Mouse (Mus musculus) duodenum, adult 2 months (tissue): ENCODE measurements around the gene Olfr266. TPM values are rescaled to one million over a fixed set of nuclear protein-coding genes. Genes with fewer than 3 reads are reported as not detected.

ENCODE experiments used
- polyA plus RNA-seq: library from polyadenylated mRNA; depleted of rRNA; stranded (reverse); fragments of >200 nt; gene quantifications from 2 replicates; pipeline ENCODE4 v1.2.3, GENCODE M21; 2012; ENCODE audit warnings: low replicate concordance; rRNA removed

Gene Olfr266
- not detected in 2 replicates for polyA plus RNA-seq

DNA sequence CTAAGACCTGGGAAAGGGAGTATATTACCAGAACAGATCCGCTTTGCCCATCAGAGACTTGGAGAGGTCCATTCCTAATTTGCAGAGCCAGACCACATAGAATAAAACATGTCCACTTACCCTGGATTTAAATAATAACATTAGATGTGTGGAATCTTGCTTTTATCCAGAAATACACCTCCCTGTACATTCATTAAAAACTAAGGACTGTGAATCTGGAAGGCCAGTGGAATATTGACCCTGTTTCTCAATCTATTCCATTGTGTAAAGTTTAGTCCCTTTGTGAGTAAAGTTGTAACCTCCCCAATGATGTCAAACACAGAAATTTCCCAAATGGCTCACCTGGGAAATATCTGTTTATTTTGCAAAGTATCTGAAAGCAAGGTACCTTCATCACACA lies at the start of gene Olfr266:
Gene Olfr266, minus strand, starts transcription at position 101 of the 400 bp plus-strand sequence.

DNA sequence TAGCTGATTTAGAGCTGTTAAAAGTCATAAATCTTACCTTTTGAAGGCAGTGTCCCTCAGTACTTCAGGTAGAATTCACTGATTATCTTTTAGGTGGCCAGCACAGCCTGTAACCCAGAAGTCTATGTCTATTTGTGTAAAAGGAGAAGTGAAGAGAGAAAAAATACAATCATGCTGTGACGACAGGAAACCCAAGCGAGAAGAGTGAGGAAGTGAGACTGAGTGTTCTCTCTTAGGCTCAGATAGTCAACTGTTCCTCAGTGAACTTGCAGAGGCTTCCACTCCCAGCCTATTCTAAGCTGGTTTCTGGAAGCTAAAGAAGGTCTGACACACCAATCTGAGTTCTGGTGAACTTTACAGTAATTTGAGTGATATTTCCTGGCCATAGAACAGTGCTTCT lies 36.2 kb downstream of the Olfr266 start, which contains the start of gene Cd53:
Gene Cd53, minus strand, starts transcription at position 220 of the 400 bp plus-strand sequence.

Other genes with a start within 250 kb of the Olfr266 start
- gene Lrif1, start 141.3 kb downstream of the Olfr266 start, polyA plus RNA-seq, result 0.18 and 0.23 TPM in 2 replicates
- 0.64 and 1.1 TPM in 2 replicates for gene Cd53, start 36.1 kb downstream of the Olfr266 start, polyA plus RNA-seq
- 0.82 and 1.4 TPM in 2 replicates for gene Kcna3, start 209.9 kb upstream of the Olfr266 start, polyA plus RNA-seq